34 mouse cellular contexts compared by ENCODE assay signal in genomic region chr8:35255327-35255726, GRCm38 (mm10).
"Had no signal": no experiment of that assay in that cellular context is flagged by ENCODE, and none has a peak within 500 bp of the region (broad histone marks: within the 10 kb centered on the region; RNA-seq: fewer than 3 reads in every experiment).

No protein-coding gene starts in this region.

- H3K36me3 ChIP-seq: heart, embryonic 10.5 days; heart, embryonic 12.5 days; heart, embryonic 13.5 days; heart, embryonic 15.5 days; hindbrain, embryonic 10.5 days; hindbrain, embryonic 12.5 days; hindbrain, embryonic 13.5 days; hindbrain, embryonic 15.5 days; intestine, embryonic 15.5 days; kidney, embryonic 15.5 days had no signal

- H3K4me1 ChIP-seq: heart, embryonic 10.5 days; heart, embryonic 12.5 days; heart, embryonic 13.5 days; heart, embryonic 15.5 days; hindbrain, embryonic 10.5 days; hindbrain, embryonic 12.5 days; hindbrain, embryonic 13.5 days; hindbrain, embryonic 15.5 days; intestine, embryonic 15.5 days had no signal

- H3K27ac ChIP-seq: heart, embryonic 10.5 days; heart, embryonic 13.5 days; heart, embryonic 15.5 days; hindbrain, embryonic 10.5 days; hindbrain, embryonic 12.5 days; hindbrain, embryonic 13.5 days; hindbrain, embryonic 14.5 days; hindbrain, embryonic 15.5 days; hindbrain, postnatal 0 days; intestine, embryonic 15.5 days; kidney, embryonic 15.5 days; kidney, postnatal 0 days; layer of hippocampus, adult 2 months had no signal

- ATAC-seq: hindbrain, embryonic 16.5 days; hindbrain, postnatal 0 days; inflammation-experienced regulatory T-cells, adult 6 months; intestine, embryonic 15.5 days; intestine, embryonic 16.5 days; intestine, postnatal 0 days had no signal

- H3K4me3 ChIP-seq: heart, embryonic 10.5 days; heart, embryonic 12.5 days; heart, embryonic 13.5 days; heart, embryonic 15.5 days; hindbrain, embryonic 10.5 days; hindbrain, embryonic 12.5 days; hindbrain, embryonic 13.5 days; hindbrain, embryonic 15.5 days; intestine, embryonic 15.5 days; kidney, embryonic 15.5 days; layer of hippocampus, adult 2 months had no signal

- DNase-seq: heart, postnatal 10 days; heart, postnatal 14 days; heart, postnatal 36 days; heart, postnatal 4 days; kidney, adult 11 months; kidney, adult 18-20 months; kidney, adult 2 months; kidney, adult 8-10 months; kidney, adult 9 months; kidney, postnatal 10 days; kidney, postnatal 14 days; kidney, postnatal 25 days; kidney, postnatal 36 days; kidney, postnatal 4 days; layer of hippocampus, adult 9-11 months; layer of hippocampus, postnatal 36 days had no signal

- H3K27me3 ChIP-seq: heart, embryonic 13.5 days; heart, embryonic 15.5 days; hindbrain, embryonic 12.5 days; hindbrain, embryonic 13.5 days; hindbrain, embryonic 15.5 days; intestine, embryonic 15.5 days; kidney, embryonic 15.5 days had no signal
